Mouse (Mus musculus): ENCODE measurements around the gene Hrk. TPM values are rescaled to one million over a fixed set of nuclear protein-coding genes. Genes with fewer than 3 reads are reported as not detected.

Hrk gene
- total and polyA plus RNA-seq, 2 experiments from 2014 or later: 4.3 to 14.0 TPM

- Histone ChIP-seq H3K4me1 (ENCODE audit: insufficient read depth, low read length) (no peaks in the 10 kb centered on the region), H3K9me3 (ENCODE audit: low read length) (no peaks in the 10 kb centered on the region), H3K36me3 (ENCODE audit: insufficient read depth, low read length) (peaks cover 26% of the 10 kb centered on the region; the same call in 1 of the 2 replicates), H3K27ac (no peak overlapping the region), H3K4me2 (ENCODE audit: low read depth, low read length) (no peak overlapping the region), H3K27me3 (ENCODE audit: insufficient read depth, low read length) (no peaks in the 10 kb centered on the region), H3K9ac (replicated peaks; ENCODE audit: low read length) (no peak overlapping the region), H3K4me3 (ENCODE audit: low read length) (no peak overlapping the region)
- no peak for DNase-seq (ENCODE audit: low spot score)
- WGBS: 69% methylated on average over 6 of the region's 6 CpGs
- ATAC-seq: no peak
- no peak for TF ChIP-seq CTCF (IDR thresholded peaks at IDR 0.05; ENCODE audit: low read depth)
Measured at GRCm38 (mm10) chr5:118128208-118128607, 36.2 kb upstream of the Hrk start.

GRCm38 (mm10) chr5:118128651-118129050, 35.8 kb upstream of the Hrk start:
- 72% methylated on average over 9 of the region's 9 CpGs for WGBS
- no peak overlapping the region for H3K4me3 ChIP-seq (ENCODE audit: low read length)
- DNase-seq (ENCODE audit: low spot score): no peak
- no peaks in the 10 kb centered on the region for H3K9me3 ChIP-seq (ENCODE audit: low read length)
- no peak overlapping the region for H3K27ac ChIP-seq
- no peak for TF ChIP-seq CTCF (IDR thresholded peaks at IDR 0.05; ENCODE audit: low read depth)
- no peaks in the 10 kb centered on the region for H3K27me3 ChIP-seq (ENCODE audit: insufficient read depth, low read length)
- H3K4me1 ChIP-seq (ENCODE audit: insufficient read depth, low read length): no peaks in the 10 kb centered on the region
- peaks cover 26% of the 10 kb centered on the region; the same call in 1 of the 2 replicates for H3K36me3 ChIP-seq (ENCODE audit: insufficient read depth, low read length)
- no peak for ATAC-seq
- H3K9ac ChIP-seq (replicated peaks; ENCODE audit: low read length): no peak overlapping the region
- H3K4me2 ChIP-seq (ENCODE audit: low read depth, low read length): no peak overlapping the region

- no peak overlapping the region for H3K9ac ChIP-seq (replicated peaks; ENCODE audit: low read length)
- H3K27ac ChIP-seq: no peak overlapping the region
- no peak for TF ChIP-seq CTCF (IDR thresholded peaks at IDR 0.05; ENCODE audit: low read depth)
- no peaks in the 10 kb centered on the region for H3K4me1 ChIP-seq (ENCODE audit: insufficient read depth, low read length)
- H3K4me2 ChIP-seq (ENCODE audit: low read depth, low read length): no peak overlapping the region
- ATAC-seq (no peak), DNase-seq (ENCODE audit: low spot score) (no peak)
- H3K4me3 ChIP-seq (ENCODE audit: low read length): no peak overlapping the region
- no peaks in the 10 kb centered on the region for H3K9me3 ChIP-seq (ENCODE audit: low read length)
- whole genome bisulfite sequencing: 85% methylated on average over 5 of the region's 5 CpGs
- H3K36me3 ChIP-seq (ENCODE audit: insufficient read depth, low read length): peaks cover 10% of the 10 kb centered on the region
- H3K27me3 ChIP-seq (ENCODE audit: insufficient read depth, low read length): no peaks in the 10 kb centered on the region
Measured at GRCm38 (mm10) chr5:118136391-118136790, 28.1 kb upstream of the Hrk start.

- 85% methylated on average over 8 of the region's 8 CpGs for WGBS
- H3K4me1 ChIP-seq (ENCODE audit: insufficient read depth, low read length): no peaks in the 10 kb centered on the region
- peaks cover 21% of the 10 kb centered on the region for H3K36me3 ChIP-seq (ENCODE audit: insufficient read depth, low read length)
- no peak overlapping the region for H3K4me2 ChIP-seq (ENCODE audit: low read depth, low read length)
- no peak overlapping the region for H3K9ac ChIP-seq (replicated peaks; ENCODE audit: low read length)
- no peak for ATAC-seq
- H3K27me3 ChIP-seq (ENCODE audit: insufficient read depth, low read length): no peaks in the 10 kb centered on the region
- H3K9me3 ChIP-seq (ENCODE audit: low read length): no peaks in the 10 kb centered on the region
- no peak for DNase-seq (ENCODE audit: low spot score)
- H3K4me3 ChIP-seq (ENCODE audit: low read length): no peak overlapping the region
- H3K27ac ChIP-seq: no peak overlapping the region
- TF ChIP-seq CTCF (IDR thresholded peaks at IDR 0.05; ENCODE audit: low read depth): no peak
Measured at GRCm38 (mm10) chr5:118139630-118140029, 24.8 kb upstream of the Hrk start.

GRCm38 (mm10) chr5:118142471-118142870, 22.0 kb upstream of the Hrk start:
- Histone ChIP-seq H3K4me3 (ENCODE audit: low read length) (no peak overlapping the region), H3K9ac (replicated peaks; ENCODE audit: low read length) (no peak overlapping the region), H3K4me1 (ENCODE audit: insufficient read depth, low read length) (peaks cover 15% of the 10 kb centered on the region; the same call in 1 of the 2 replicates), H3K27ac (no peak overlapping the region), H3K4me2 (ENCODE audit: low read depth, low read length) (no peak overlapping the region), H3K27me3 (ENCODE audit: insufficient read depth, low read length) (no peaks in the 10 kb centered on the region), H3K36me3 (ENCODE audit: insufficient read depth, low read length) (peaks cover 21% of the 10 kb centered on the region), H3K9me3 (ENCODE audit: low read length) (no peaks in the 10 kb centered on the region)
- TF ChIP-seq CTCF (IDR thresholded peaks at IDR 0.05; ENCODE audit: low read depth): no peak
- 91% methylated on average over 8 of the region's 8 CpGs for WGBS
- DNase-seq (ENCODE audit: low spot score): no peak
- no peak for ATAC-seq

GRCm38 (mm10) chr5:118143211-118144026, 21.0 kb upstream of the Hrk start:
- Histone ChIP-seq H3K27me3 (ENCODE audit: insufficient read depth, low read length) (no peaks in the 10 kb centered on the region), H3K4me3 (ENCODE audit: low read length) (no peak overlapping the region), H3K36me3 (ENCODE audit: insufficient read depth, low read length) (peaks cover 21% of the 10 kb centered on the region), H3K4me1 (ENCODE audit: insufficient read depth, low read length) (peaks cover 15% of the 10 kb centered on the region; the same call in 1 of the 2 replicates), H3K27ac (0 out of 2 replicates have a peak overlapping the region, but pooled peaks have one; percentile 20), H3K9ac (replicated peaks; ENCODE audit: low read length) (no peak overlapping the region), H3K9me3 (ENCODE audit: low read length) (no peaks in the 10 kb centered on the region), H3K4me2 (ENCODE audit: low read depth, low read length) (no peak overlapping the region)
- no peak for DNase-seq (ENCODE audit: low spot score)
- no peak for ATAC-seq
- no peak for TF ChIP-seq CTCF (IDR thresholded peaks at IDR 0.05; ENCODE audit: low read depth)
- WGBS: 69% methylated on average over 12 of the region's 12 CpGs

GRCm38 (mm10) chr5:118144327-118144726, 20.1 kb upstream of the Hrk start:
- H3K4me1 ChIP-seq (ENCODE audit: insufficient read depth, low read length): peaks cover 15% of the 10 kb centered on the region; the same call in 1 of the 2 replicates
- ATAC-seq (no peak), DNase-seq (ENCODE audit: low spot score) (no peak)
- no peak overlapping the region for H3K4me3 ChIP-seq (ENCODE audit: low read length)
- 91% methylated on average over 4 of the region's 4 CpGs for WGBS
- peak overlapping the region; percentile 8; the same call in 1 of the 2 replicates for H3K27ac ChIP-seq
- H3K27me3 ChIP-seq (ENCODE audit: insufficient read depth, low read length): no peaks in the 10 kb centered on the region
- H3K9ac ChIP-seq (replicated peaks; ENCODE audit: low read length): no peak overlapping the region
- TF ChIP-seq CTCF (IDR thresholded peaks at IDR 0.05; ENCODE audit: low read depth): no peak
- H3K9me3 ChIP-seq (ENCODE audit: low read length): no peaks in the 10 kb centered on the region
- H3K4me2 ChIP-seq (ENCODE audit: low read depth, low read length): no peak overlapping the region
- peaks cover 21% of the 10 kb centered on the region for H3K36me3 ChIP-seq (ENCODE audit: insufficient read depth, low read length)
